Mouse (Mus musculus): ENCODE data around the gene Peli2.

Peli2 gene

GRCm38 (mm10) chr14:48196804-48197203 lies 76.2 kb downstream of the Peli2 start:
- DNase-seq: no peak

GRCm38 (mm10) chr14:48197287-48197686 lies 76.7 kb downstream of the Peli2 start:
- no peak for DNase-seq

GRCm38 (mm10) chr14:48198190-48198954 lies 77.7 kb downstream of the Peli2 start:
- no peak for DNase-seq

DNA sequence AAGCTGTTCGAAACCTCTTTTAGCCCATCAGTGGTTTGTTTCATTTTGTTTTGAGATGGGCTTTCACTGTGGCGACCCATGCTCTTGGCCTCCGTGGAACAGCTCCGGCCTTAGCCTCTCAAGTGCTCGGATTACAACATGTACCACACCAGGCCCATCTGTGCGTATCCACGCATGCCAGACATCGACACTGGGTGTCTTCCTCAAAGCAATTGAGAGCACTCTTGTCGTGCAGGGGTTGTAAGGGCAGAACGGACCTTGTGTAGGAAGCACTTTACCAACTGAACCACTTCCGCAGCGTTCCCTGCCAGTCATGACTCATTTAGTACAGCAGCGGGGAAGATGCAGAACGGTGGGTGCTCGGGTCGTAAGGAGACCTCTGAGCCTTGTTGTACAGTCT lies 78.3 kb downstream of the Peli2 start:
- DNase-seq: no peak

DNA sequence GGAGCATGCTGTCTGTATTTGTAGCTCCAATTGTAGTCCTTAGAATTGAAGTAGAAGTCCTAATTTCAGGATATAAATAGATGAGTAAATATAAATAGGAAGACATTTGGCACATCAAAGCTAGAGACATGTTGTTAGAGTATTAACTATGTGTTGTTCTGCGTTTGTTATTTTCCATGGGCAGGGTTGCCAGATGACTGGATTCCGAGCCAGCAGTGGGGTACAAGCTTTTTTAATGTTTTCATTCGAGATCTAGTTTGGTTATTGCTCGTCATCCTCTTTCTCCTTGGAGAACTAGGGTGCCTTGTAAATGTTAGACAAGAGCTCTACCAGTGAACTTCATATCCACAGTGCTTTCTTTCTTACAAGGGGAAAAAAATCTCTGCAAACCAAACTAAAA lies 78.9 kb downstream of the Peli2 start:
- no peak for DNase-seq

- no peak for DNase-seq
Measured at GRCm38 (mm10) chr14:48200291-48200690, 79.7 kb downstream of the Peli2 start.

GRCm38 (mm10) chr14:48200788-48201187 lies 80.2 kb downstream of the Peli2 start:
- no peak for DNase-seq

DNA sequence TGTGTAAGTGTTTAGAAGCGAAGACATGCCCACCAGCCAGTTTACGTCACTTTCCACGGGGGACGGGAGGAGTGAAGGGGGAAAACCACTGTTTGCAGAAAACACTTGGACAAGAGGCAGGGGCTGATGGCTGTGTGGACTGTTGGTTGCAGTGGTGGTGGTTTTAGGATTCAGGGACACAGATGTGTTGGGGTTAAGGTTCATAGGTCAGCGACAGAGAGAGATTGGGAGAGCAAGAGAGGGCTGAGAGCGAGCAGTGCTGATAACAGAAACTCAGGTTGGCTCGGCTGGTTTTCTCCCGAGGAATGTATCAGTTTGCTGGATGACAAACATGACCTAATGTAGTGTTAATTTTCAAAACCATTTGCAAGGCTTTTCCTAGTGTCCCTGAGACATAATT lies 80.8 kb downstream of the Peli2 start:
- DNase-seq: no peak

GRCm38 (mm10) chr14:48202096-48203036 lies 81.7 kb downstream of the Peli2 start:
- peak; percentile 26 to 43 for DNase-seq

DNA sequence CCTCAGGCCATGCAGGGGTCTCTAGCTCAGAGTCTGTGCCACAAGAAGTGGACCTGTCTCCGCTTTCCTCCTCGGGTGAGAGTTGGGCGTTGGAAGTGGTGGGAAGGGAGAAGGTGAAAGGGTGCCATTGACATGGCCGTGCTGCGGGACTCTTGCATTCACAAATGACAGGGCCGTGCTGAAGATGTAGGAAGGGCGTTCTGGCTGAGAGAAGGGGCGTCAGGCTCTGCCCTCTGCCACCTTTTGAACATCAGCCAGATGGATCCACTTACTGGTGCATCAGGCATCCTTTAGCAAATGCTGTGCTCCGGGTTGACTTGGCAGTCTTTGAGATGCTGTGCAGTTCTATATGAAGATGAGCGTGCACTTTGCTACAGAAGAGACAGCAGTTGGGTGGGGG lies 84.4 kb downstream of the Peli2 start:
- DNase-seq: no peak

DNA sequence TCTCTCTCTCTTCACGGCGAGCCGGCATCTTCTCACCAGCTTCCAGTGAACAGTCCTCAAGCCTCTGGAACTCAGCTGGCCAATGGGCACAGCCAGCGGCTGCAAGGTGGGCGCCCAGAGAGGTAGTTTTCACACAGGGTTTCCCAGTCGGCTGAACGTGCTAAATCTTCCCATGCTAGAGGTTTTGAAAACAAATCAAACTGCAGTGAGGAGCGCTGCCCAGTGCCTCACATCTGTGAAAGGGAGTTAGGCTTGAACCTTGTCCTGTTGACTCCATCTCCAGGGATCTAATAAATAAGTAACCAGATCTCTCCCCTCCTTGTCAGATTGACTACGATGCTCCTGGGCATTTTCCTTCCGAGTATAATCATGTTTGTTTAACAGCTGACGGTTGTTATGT lies 85.0 kb downstream of the Peli2 start:
- no peak for DNase-seq

DNA sequence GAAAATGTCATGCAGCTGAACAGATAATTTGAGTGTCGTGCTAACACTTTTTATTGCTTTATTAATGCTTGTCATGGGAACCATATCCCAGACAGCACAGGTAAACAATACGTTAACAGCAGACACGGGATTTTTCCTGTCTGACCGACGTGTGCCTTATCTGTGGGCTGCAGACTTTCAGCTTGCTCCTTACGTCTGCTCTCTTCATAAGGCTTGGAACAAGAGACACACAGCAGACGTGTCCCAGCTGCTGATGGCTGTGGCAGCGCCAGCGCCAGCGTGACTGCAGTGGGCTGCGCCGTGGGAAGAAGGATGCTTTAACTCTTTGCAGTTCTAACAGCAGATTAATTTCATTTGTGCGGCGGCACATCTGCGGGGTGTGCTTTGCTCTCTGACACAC lies 86.5 kb downstream of the Peli2 start:
- no peak for DNase-seq

DNA sequence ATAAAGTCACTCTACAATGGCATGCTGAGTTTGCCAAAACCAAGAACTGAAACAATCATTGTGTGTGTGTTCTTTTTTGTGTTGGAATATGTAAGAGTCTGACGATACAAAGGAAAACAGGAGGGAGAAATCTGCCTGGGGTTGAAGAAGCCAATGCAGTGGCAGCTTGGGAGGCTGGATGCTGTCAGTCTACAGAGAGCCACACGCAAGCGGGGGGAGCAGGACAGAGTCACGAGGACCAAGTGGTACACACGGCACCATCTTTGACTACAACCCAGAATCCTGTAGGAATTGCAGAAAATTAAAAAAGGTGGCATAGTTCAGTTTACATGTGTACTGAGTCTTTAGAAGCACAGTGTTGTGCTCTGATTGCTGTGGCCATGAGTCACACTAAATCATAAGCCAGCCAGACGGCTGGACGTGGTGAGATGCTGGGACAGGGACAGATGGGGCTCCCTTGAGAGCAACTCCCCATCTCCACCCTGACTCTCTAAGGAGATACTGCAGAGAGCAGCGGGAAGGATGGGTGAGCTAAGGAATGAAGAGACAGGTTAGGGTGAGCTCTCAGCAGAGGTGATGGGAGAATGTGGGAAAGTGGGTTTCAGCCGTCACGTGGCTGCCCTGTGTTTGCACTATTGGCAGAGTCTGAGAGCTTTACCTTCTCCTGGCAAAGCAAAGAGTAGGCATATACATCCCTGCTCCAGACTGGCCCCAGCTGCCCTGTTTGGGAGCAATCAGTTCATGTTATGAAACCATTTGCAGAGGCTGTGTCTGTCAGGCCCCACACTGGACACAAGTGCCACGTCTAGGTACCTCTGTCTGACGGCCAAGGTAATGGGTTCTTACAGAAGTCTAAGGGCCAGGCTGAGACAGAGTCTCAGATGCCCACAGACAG lies 87.4 kb downstream of the Peli2 start:
- DNase-seq: no peak

DNA sequence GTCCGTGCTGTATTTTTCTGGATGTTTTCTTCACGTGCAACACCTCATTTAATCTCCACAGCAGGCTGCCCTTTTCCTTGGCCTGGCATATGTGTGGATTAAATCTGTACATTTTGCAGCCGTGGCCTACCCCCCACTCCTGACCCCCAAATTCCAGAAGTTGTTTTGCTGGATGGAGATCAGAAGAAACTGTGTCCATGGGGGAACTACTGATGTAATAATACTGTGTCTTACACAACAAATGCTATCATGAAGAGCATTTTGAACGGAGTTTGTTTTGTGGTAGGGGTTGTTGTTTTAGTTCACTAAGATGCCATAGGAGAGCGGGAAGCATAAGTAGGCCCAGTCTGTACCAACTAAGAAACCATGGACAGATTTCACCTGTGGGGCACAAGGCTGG lies 88.8 kb downstream of the Peli2 start:
- no peak for DNase-seq

DNA sequence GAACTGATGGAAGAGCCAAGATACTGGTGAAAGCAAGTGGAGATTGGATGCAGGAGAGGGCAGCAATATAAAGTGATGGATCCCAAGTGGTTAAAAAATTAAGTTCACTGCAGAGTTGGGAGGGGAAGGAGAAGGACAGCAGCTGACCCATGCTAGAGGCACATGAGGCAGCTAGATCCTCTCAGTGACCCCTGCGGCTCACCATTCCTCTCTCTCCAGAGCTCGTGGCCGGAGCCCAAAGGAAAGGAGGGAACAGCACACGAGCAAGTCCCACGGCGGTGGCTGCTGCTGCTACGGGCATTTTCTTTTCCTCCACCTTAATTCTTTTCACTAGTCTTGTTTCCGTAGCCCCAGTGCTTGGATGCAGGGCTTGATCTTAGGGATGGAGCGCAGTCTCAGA lies 89.5 kb downstream of the Peli2 start:
- DNase-seq: no peak

GRCm38 (mm10) chr14:48211526-48211925 lies 90.9 kb downstream of the Peli2 start:
- DNase-seq: no peak

GRCm38 (mm10) chr14:48212839-48213238 lies 92.2 kb downstream of the Peli2 start:
- no peak for DNase-seq

- no peak for DNase-seq
Measured at GRCm38 (mm10) chr14:48213593-48213992, 93.0 kb downstream of the Peli2 start.

DNA sequence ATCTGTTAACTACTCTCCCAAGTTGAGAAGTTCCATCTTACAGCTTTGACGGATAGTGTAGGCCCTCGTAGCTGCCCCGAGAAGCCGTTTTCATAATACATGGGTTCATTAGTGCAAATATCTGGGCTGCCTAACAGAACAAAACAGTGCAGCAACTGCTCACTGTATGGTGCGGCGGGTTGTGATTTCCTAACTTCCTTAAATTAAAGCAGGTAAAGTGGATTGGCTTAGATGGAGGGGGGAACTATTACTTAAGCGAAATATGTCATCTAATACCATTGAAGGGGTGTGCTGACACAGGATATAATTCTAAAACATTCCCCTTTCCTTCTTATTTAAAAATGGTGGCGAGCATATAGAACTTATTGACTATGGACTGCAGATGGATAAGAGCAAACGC lies 101.4 kb downstream of the Peli2 start:
- DNase-seq: no peak

GRCm38 (mm10) chr14:48222684-48223083 lies 102.1 kb downstream of the Peli2 start:
- DNase-seq: no peak

DNA sequence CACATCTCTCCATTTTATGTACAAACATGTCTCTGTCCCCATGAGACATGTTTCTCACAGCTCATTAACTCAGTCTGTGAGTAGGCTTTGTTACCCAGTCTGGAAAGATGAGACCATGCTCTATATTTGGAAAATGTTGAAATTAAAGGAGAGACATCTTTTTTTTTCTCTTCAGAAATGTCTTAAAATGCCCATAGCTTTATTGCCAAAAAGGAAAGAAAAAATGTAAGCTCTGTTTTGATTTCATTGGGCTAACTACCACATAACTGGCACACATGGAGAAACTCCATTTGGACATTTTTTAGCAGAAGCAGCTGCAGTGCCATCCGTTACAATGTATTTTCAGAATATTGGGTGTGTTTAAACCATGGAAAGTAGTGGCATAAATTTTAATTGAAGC lies 103.6 kb downstream of the Peli2 start:
- no peak for DNase-seq

GRCm38 (mm10) chr14:48224861-48225300 lies 104.3 kb downstream of the Peli2 start:
- no peak for DNase-seq
